ENCODE assay signal across 8 mouse cellular contexts in genomic region chr17:15498753-15499113, GRCm38 (mm10). TPM values are rescaled to one million over a fixed set of nuclear protein-coding genes. Genes with fewer than 3 reads are reported as not detected.
DNase-seq lines count a peak whose midpoint lies in the region; ATAC-seq and TF ChIP-seq lines count a peak whose summit lies in the region.

No protein-coding gene starts in this region.

- WGBS in kidney, embryonic 14.5 days = 46% methylated on average over 7 of the region's 7 CpGs
- WGBS in forebrain, embryonic 12.5 days = 45% methylated on average over 7 of the region's 7 CpGs
- WGBS in liver, embryonic 11.5 days = 44% methylated on average over 7 of the region's 7 CpGs
- WGBS in stomach, postnatal 0 days = 38% methylated on average over 7 of the region's 7 CpGs

- TF ChIP-seq CTCF in stomach, postnatal 0 days (IDR thresholded peaks at IDR 0.05; ENCODE audit: low read depth) = no peak

- ATAC-seq in kidney, embryonic 14.5 days (ENCODE audit: low FRiP score, low TSS enrichment) = no peak
- ATAC-seq in forebrain, embryonic 12.5 days (ENCODE audit: low FRiP score) = no peak
- ATAC-seq in liver, embryonic 11.5 days (replicated peaks; ENCODE audit: low FRiP score) = no peak
- no peak for ATAC-seq in stomach, postnatal 0 days (ENCODE audit: low FRiP score, low TSS enrichment)

- peak overlapping the region; percentile 95; the same call in 1 of the 2 replicates for H3K27ac ChIP-seq in kidney, embryonic 14.5 days (ENCODE audit: low read depth, low read length)
- no peak overlapping the region for H3K27ac ChIP-seq in ES-E14 (ENCODE audit: insufficient read depth, low read depth, low read length, poor library complexity, severe bottlenecking)
- H3K27ac ChIP-seq in forebrain, embryonic 12.5 days = 0 out of 2 replicates have a peak overlapping the region, but pooled peaks have one; percentile 95
- H3K27ac ChIP-seq in liver, embryonic 11.5 days (ENCODE audit: low read depth, low read length) = peak overlapping the region; percentile 54; the same call in 1 of the 2 replicates
- H3K27ac ChIP-seq in stomach, postnatal 0 days (replicated peaks) = peak overlapping the region; percentile 94

- H3K4me2 ChIP-seq in kidney, embryonic 14.5 days (replicated peaks; ENCODE audit: low read depth, low read length) = peak overlapping the region; percentile 81
- peak overlapping the region; percentile 81 for H3K4me2 ChIP-seq in forebrain, embryonic 12.5 days
- H3K4me2 ChIP-seq in liver, embryonic 11.5 days = peak overlapping the region; percentile 87
- H3K4me2 ChIP-seq in stomach, postnatal 0 days (replicated peaks; ENCODE audit: low read depth) = peak overlapping the region; percentile 74

- peak overlapping the region; percentile 87; the same call in 1 of the 2 replicates for H3K9ac ChIP-seq in kidney, embryonic 14.5 days (ENCODE audit: low read depth, low read length)
- peak overlapping the region; percentile 12; the same call in 1 of the 2 replicates for H3K9ac ChIP-seq in ES-E14 (ENCODE audit: insufficient read depth, low read depth, low read length, poor library complexity, severe bottlenecking)
- H3K9ac ChIP-seq in forebrain, embryonic 12.5 days = peak overlapping the region; percentile 82; the same call in 1 of the 2 replicates
- H3K9ac ChIP-seq in liver, embryonic 11.5 days (ENCODE audit: low read depth, low read length) = peak overlapping the region; percentile 90
- no peak overlapping the region for H3K9ac ChIP-seq in stomach, postnatal 0 days (ENCODE audit: low read length)

- H3K4me3 ChIP-seq in kidney, embryonic 14.5 days (ENCODE audit: low read length) = peak overlapping the region; percentile 96
- H3K4me3 ChIP-seq in ES-E14 (ENCODE audit: insufficient read depth in 1 of 2, low read depth in 1 of 2, low read length in 2 of 2, poor library complexity in 1 of 2, severe bottlenecking in 1 of 2) = peak overlapping the region; percentile 53 to 96
- H3K4me3 ChIP-seq in forebrain, embryonic 12.5 days (replicated peaks) = peak overlapping the region; percentile 96
- H3K4me3 ChIP-seq in liver, embryonic 11.5 days (ENCODE audit: low read depth, low read length) = peak overlapping the region; percentile 89
- peak overlapping the region; percentile 74; the same call in 1 of the 2 replicates for H3K4me3 ChIP-seq in stomach, postnatal 0 days (ENCODE audit: low read depth, low read length)

- in situ Hi-C loops in ES-E14 (cut with MboI; ENCODE audit: low sequenced_read_pairs in 2 of 2, unreplicated experiment in 2 of 2) = no loop called here

- TF ChIP-seq EP300 in stomach, postnatal 0 days (optimal IDR thresholded peaks at IDR 0.05) = no peak

- peaks cover 23% of the 10 kb centered on the region for H3K36me3 ChIP-seq in kidney, embryonic 14.5 days (ENCODE audit: control insufficient read depth, insufficient read depth, low read length)
- H3K36me3 ChIP-seq in ES-E14 (ENCODE audit: control insufficient read depth, insufficient read depth, low read length, poor library complexity, severe bottlenecking) = peaks cover 3% of the 10 kb centered on the region; the same call in 1 of the 2 replicates
- peaks cover 24% of the 10 kb centered on the region for H3K36me3 ChIP-seq in forebrain, embryonic 12.5 days (replicated peaks)
- peaks cover 8% of the 10 kb centered on the region for H3K36me3 ChIP-seq in liver, embryonic 11.5 days (ENCODE audit: control insufficient read depth, insufficient read depth, low read length)
- H3K36me3 ChIP-seq in stomach, postnatal 0 days (ENCODE audit: control insufficient read depth, insufficient read depth, low read length) = no peaks in the 10 kb centered on the region

- no peaks in the 10 kb centered on the region for H3K9me3 ChIP-seq in kidney, embryonic 14.5 days (ENCODE audit: control insufficient read depth, low read length)
- H3K9me3 ChIP-seq in ES-E14 (ENCODE audit: control insufficient read depth, insufficient read depth, low read depth, low read length) = no peaks in the 10 kb centered on the region
- no peaks in the 10 kb centered on the region for H3K9me3 ChIP-seq in forebrain, embryonic 12.5 days
- H3K9me3 ChIP-seq in liver, embryonic 11.5 days (ENCODE audit: control insufficient read depth, low read length) = no peaks in the 10 kb centered on the region
- no peaks in the 10 kb centered on the region for H3K9me3 ChIP-seq in stomach, postnatal 0 days (ENCODE audit: control insufficient read depth, low read length)

- peaks cover 23% of the 10 kb centered on the region for H3K4me1 ChIP-seq in kidney, embryonic 14.5 days (ENCODE audit: control insufficient read depth, insufficient read depth, low read length)
- H3K4me1 ChIP-seq in ES-E14 (ENCODE audit: control insufficient read depth in 2 of 2, insufficient read depth in 2 of 2, low read length in 2 of 2, poor library complexity in 1 of 2) = peaks cover 0 to 5% of the 10 kb centered on the region in 2 experiments; a peak in 2 of 4 replicates
- H3K4me1 ChIP-seq in forebrain, embryonic 12.5 days = peaks cover 38% of the 10 kb centered on the region
- peaks cover 25% of the 10 kb centered on the region for H3K4me1 ChIP-seq in liver, embryonic 11.5 days (replicated peaks; ENCODE audit: control insufficient read depth, insufficient read depth, low read length)
- peaks cover 4% of the 10 kb centered on the region; the same call in 1 of the 2 replicates for H3K4me1 ChIP-seq in stomach, postnatal 0 days (replicated peaks; ENCODE audit: control insufficient read depth, insufficient read depth)

- no peaks in the 10 kb centered on the region for H3K27me3 ChIP-seq in kidney, embryonic 14.5 days (ENCODE audit: control insufficient read depth, insufficient read depth, low read length)
- H3K27me3 ChIP-seq in forebrain, embryonic 12.5 days = no peaks in the 10 kb centered on the region
- H3K27me3 ChIP-seq in liver, embryonic 11.5 days (replicated peaks; ENCODE audit: control insufficient read depth, insufficient read depth, low read length) = no peaks in the 10 kb centered on the region
- H3K27me3 ChIP-seq in stomach, postnatal 0 days (ENCODE audit: control insufficient read depth, insufficient read depth, low read length) = no peaks in the 10 kb centered on the region

- no peak for DNase-seq in kidney, postnatal 25 days
- no peak for DNase-seq in ES-E14 (ENCODE audit: low read depth, low spot score)
- no peak for DNase-seq in liver, embryonic 11.5 days (ENCODE audit: low spot score)
- DNase-seq in stomach, postnatal 0 days (ENCODE audit: low spot score) = no peak
- no peak for DNase-seq in thymus, postnatal 0 days (ENCODE audit: low spot score)
- DNase-seq in urinary bladder, postnatal 36 days (ENCODE audit: low spot score in 2 of 2) = no peak

TF ChIP-seq in ES-E14, 5 proteins besides CTCF, POLR2A, EP300 and RAD21:
- TF ChIP-seq ZNF384 (IDR thresholded peaks at IDR 0.05; ENCODE audit: low read depth, low read length) = no peak
- TF ChIP-seq HCFC1 (IDR thresholded peaks at IDR 0.05; ENCODE audit: borderline replicate concordance, insufficient read depth, low read length) = no peak
- TF ChIP-seq CHD2 (IDR thresholded peaks at IDR 0.05; ENCODE audit: low read depth, low read length) = no peak
- no peak for TF ChIP-seq ZC3H11A (IDR thresholded peaks at IDR 0.05; ENCODE audit: borderline replicate concordance, low read depth, low read length)
- no peak for TF ChIP-seq MAFK (IDR thresholded peaks at IDR 0.05; ENCODE audit: insufficient read depth, low read depth, low read length)
TF ChIP-seq in ES-E14: peak in this region for 0.

RNA-seq across cellular contexts. Expression of gene Psmb1, which starts 0.8 kb away (rescaled TPM):
- polyA plus RNA-seq in kidney, embryonic 14.5 days (2014; fragmentation: Nextera tagmentation; extraction: Ambion mirVana) = 298 and 368 TPM in 2 replicates
- total RNA-seq in ES-E14 (2012; rRNA removed) = 151 and 189 TPM in 2 replicates
- 236 and 238 TPM in 2 replicates for polyA plus RNA-seq in forebrain, embryonic 12.5 days (2016; fragmentation: Nextera tagmentation; extraction: Ambion mirVana)
- polyA plus RNA-seq in liver, embryonic 11.5 days (2014; fragmentation: Nextera tagmentation; extraction: Ambion mirVana) = 251 and 252 TPM in 2 replicates
- polyA plus RNA-seq in stomach, postnatal 0 days (2015; fragmentation: Nextera tagmentation; extraction: Ambion mirVana) = 221 and 222 TPM in 2 replicates
- polyA plus RNA-seq in thymus, postnatal 0 days (2015; fragmentation: Nextera tagmentation; extraction: Ambion mirVana) = 334 and 336 TPM in 2 replicates

RNA-seq across cellular contexts. Expression of gene Tbp, which starts 1.0 kb away (rescaled TPM):
- polyA plus RNA-seq in kidney, embryonic 14.5 days (2014; fragmentation: Nextera tagmentation; extraction: Ambion mirVana) = 64.8 and 67.8 TPM in 2 replicates
- 35.6 and 39.4 TPM in 2 replicates for total RNA-seq in ES-E14 (2012; rRNA removed)
- 69.8 and 70.5 TPM in 2 replicates for polyA plus RNA-seq in forebrain, embryonic 12.5 days (2016; fragmentation: Nextera tagmentation; extraction: Ambion mirVana)
- 54.3 and 56.3 TPM in 2 replicates for polyA plus RNA-seq in liver, embryonic 11.5 days (2014; fragmentation: Nextera tagmentation; extraction: Ambion mirVana)
- polyA plus RNA-seq in stomach, postnatal 0 days (2015; fragmentation: Nextera tagmentation; extraction: Ambion mirVana) = 19.0 and 20.5 TPM in 2 replicates
- 49.9 and 51.9 TPM in 2 replicates for polyA plus RNA-seq in thymus, postnatal 0 days (2015; fragmentation: Nextera tagmentation; extraction: Ambion mirVana)

RNA-seq across cellular contexts. Expression of gene Pdcd2, which starts 28.4 kb away (rescaled TPM):
- polyA plus RNA-seq in kidney, embryonic 14.5 days (2014; fragmentation: Nextera tagmentation; extraction: Ambion mirVana) = 54.2 and 54.5 TPM in 2 replicates
- 65.1 and 82.7 TPM in 2 replicates for total RNA-seq in ES-E14 (2012; rRNA removed)
- polyA plus RNA-seq in forebrain, embryonic 12.5 days (2016; fragmentation: Nextera tagmentation; extraction: Ambion mirVana) = 54.9 and 65.1 TPM in 2 replicates
- polyA plus RNA-seq in liver, embryonic 11.5 days (2014; fragmentation: Nextera tagmentation; extraction: Ambion mirVana) = 58.2 and 64.0 TPM in 2 replicates
- 36.3 and 36.8 TPM in 2 replicates for polyA plus RNA-seq in stomach, postnatal 0 days (2015; fragmentation: Nextera tagmentation; extraction: Ambion mirVana)
- polyA plus RNA-seq in thymus, postnatal 0 days (2015; fragmentation: Nextera tagmentation; extraction: Ambion mirVana) = 82.9 and 94.9 TPM in 2 replicates
